Mouse (Mus musculus): Measurements from ENCODE around the gene Adam12.

DNA sequence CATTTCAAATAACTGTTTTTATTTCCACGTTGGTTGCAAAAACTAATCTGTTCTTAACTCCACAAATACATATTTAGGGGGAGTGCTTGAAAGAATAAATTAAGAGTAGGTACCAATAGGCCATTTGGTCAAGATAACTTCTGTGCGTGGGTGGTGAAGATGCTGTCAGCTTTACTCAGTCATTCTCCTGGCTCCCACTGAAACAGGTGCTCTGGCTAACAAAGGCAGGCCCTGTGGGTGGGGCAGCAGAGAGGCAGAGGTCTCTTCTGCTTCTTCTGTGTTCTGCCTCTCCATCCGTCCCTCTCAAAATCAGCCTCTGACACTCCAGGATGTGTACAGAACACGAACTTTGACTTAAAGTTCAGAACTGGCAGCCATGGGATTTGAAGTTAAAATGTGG is 33.8 kb upstream of the Adam12 start:
- TF ChIP-seq CTCF (conservative IDR thresholded peaks at IDR 0.05; ENCODE audit: low read length) (no peak), NANOG (IDR thresholded peaks at IDR 0.05; ENCODE audit: borderline replicate concordance, low read length) (no peak), POU5F1 (IDR thresholded peaks at IDR 0.05; ENCODE audit: borderline replicate concordance, low read length) (no peak)

Data from E14TG2a.4 (cell line).